Mouse (Mus musculus) small intestine, adult 2 months (tissue): ENCODE results near the gene Pbld2.

ENCODE experiments used
- CTCF ChIP-seq: fragments of 200-500 bp; IDR thresholded peaks from 2 replicates; pipeline ENCODE4 v1.5.1; 2012; ENCODE audit warnings: low read depth, mild to moderate bottlenecking, control low read depth, inconsistent platforms, low read length, moderate library complexity, mixed read lengths; ENCODE audit not compliant: insufficient replicate concordance, insufficient read length; ENCODE audit errors: extremely low read depth
- POLR2A ChIP-seq: fragments of 200-500 bp; IDR thresholded peaks from 2 replicates; pipeline ENCODE4 v1.6.1; 2012; ENCODE audit warnings: low read depth, mild to moderate bottlenecking, control low read depth, inconsistent platforms, low read length, moderate library complexity

DNA sequence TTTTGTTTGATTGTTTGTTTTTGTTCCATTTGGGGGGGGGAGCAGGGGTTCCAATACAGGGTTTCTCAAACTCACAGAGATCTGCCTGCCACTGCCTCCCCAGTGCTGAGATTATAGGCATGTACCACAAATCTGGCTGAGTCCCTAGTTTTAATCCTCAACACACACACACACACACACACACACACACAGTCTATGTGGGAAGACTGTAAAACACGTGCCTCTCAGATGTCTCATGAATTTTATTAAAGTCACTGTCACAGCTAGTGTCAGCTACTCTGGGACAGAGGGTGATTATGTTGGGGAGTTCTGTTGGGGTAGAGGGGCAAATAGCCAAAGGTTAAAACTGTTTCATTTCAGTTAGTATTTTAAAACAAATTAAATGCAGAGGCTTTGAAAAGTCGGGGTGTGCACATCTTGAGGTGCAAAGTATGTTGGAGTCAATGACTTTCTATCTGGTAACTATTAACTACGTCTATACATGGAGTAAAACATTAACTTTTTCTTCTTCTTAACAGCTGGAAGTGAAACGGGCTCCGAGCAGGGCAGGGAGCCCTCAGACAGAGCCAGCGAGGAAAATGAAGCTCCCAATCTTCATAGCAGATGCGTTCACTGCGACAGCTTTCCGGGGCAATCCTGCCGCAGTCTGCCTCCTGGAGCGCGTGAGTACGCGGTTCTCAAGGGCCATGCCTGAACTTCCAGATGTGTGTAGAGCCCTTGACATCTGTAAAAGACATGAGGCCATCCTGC is 14.6 kb downstream of the Pbld2 start:
- no peak for TF ChIP-seq CTCF
- TF ChIP-seq POLR2A, result peak; percentile 81
